ENCODE assay signal across 1 mouse cellular context in genomic region chr11:100471352-100472196, GRCm38 (mm10).
TF ChIP-seq lines count a peak whose summit lies in the region.

No protein-coding gene starts in this region.

TF ChIP-seq in CH12.LX, 34 proteins besides CTCF, POLR2A, EP300 and RAD21:
- no peak for TF ChIP-seq MAZ (IDR thresholded peaks at IDR 0.05; ENCODE audit: low read depth, low read length)
- TF ChIP-seq ZMIZ1 (IDR thresholded peaks at IDR 0.05; ENCODE audit: low read depth, low read length) = no peak
